Comparison of ENCODE assay signal across 23 mouse cellular contexts in the genomic region with DNA sequence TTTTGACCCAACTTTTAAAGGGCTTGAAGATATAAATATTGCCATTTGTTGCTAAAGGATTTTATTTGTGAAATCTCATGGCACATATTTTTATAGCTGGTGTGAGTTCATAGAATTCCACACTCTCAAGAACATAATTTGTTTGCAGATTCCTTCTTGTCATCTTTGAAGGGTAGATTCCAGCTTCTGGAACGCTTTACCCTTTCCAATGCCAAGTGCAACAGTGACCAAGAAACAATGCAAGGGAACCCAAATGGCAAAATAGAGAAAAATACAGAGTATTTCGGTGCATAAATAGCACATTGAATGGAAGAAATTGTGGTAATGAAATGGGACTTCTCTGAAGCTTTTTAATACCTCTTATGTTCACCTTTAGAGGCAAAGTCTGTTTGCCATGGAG.
DNase-seq lines count a peak whose midpoint lies in the region; ATAC-seq and TF ChIP-seq lines count a peak whose summit lies in the region.
"Had no signal": no experiment of that assay in that cellular context is flagged by ENCODE, and none has a peak within 500 bp of the region (broad histone marks: within the 10 kb centered on the region; RNA-seq: fewer than 3 reads in every experiment).

No protein-coding gene starts in this region.

- H3K4me3 ChIP-seq in kidney, adult 2 months (ENCODE audit: insufficient read depth, low read depth, low read length) = no peak overlapping the region
- H3K4me3 ChIP-seq in kidney, embryonic 15.5 days (replicated peaks) = no peak overlapping the region
- no peak overlapping the region for H3K4me3 ChIP-seq in lung, postnatal 0 days (ENCODE audit: low read depth, low read length)
- H3K4me3 ChIP-seq: embryonic facial prominence, embryonic 13.5 days; erythroblast, embryonic 14.5 days; forebrain, embryonic 13.5 days; heart, embryonic 10.5 days; limb, embryonic 12.5 days had no signal

- no peak for ATAC-seq in kidney, embryonic 15.5 days (replicated peaks; ENCODE audit: low FRiP score)
- ATAC-seq in lung, postnatal 0 days = no peak
- ATAC-seq: forebrain, embryonic 13.5 days; liver, postnatal 0 days had no signal

- H3K27me3 ChIP-seq in kidney, adult 2 months (replicated peaks; ENCODE audit: control insufficient read depth, insufficient read depth, low read length) = no peaks in the 10 kb centered on the region
- H3K27me3 ChIP-seq in kidney, embryonic 15.5 days = peaks cover 32% of the 10 kb centered on the region
- no peaks in the 10 kb centered on the region for H3K27me3 ChIP-seq in lung, postnatal 0 days (replicated peaks; ENCODE audit: insufficient read depth, low read length)

- no peaks in the 10 kb centered on the region for H3K4me1 ChIP-seq in kidney, adult 2 months (ENCODE audit: control insufficient read depth, insufficient read depth, low read length)
- no peaks in the 10 kb centered on the region for H3K4me1 ChIP-seq in kidney, embryonic 15.5 days
- H3K4me1 ChIP-seq in lung, postnatal 0 days (ENCODE audit: insufficient read depth, low read depth, low read length) = no peaks in the 10 kb centered on the region
- H3K4me1 ChIP-seq: embryonic facial prominence, embryonic 13.5 days; forebrain, embryonic 13.5 days; heart, embryonic 10.5 days; limb, embryonic 12.5 days had no signal

- intact Hi-C loops in gastrocnemius, postnatal 14 days (cut with DNase I; ENCODE audit: low total_unique reads) = loop anchor here (10.0 kb wide), 1 partner anchor 154 kb away; no protein-coding TSS in a partner anchor
- intact Hi-C loops in left cerebral cortex, postnatal 36 days (cut with DNase I) = no loop called here

- no peak overlapping the region for H3K4me2 ChIP-seq in kidney, embryonic 15.5 days
- no peak overlapping the region for H3K4me2 ChIP-seq in lung, postnatal 0 days (replicated peaks; ENCODE audit: low read depth, low read length)
- H3K4me2 ChIP-seq: embryonic facial prominence, embryonic 13.5 days; forebrain, embryonic 13.5 days; limb, embryonic 12.5 days; liver, embryonic 11.5 days; midbrain, embryonic 11.5 days had no signal

- no peak for TF ChIP-seq CTCF in kidney, adult 2 months (conservative IDR thresholded peaks at IDR 0.05; ENCODE audit: insufficient read depth, insufficient read length, low read depth, low read length)
- TF ChIP-seq CTCF in lung, postnatal 0 days (IDR thresholded peaks at IDR 0.05) = no peak

- WGBS in kidney, adult 2 months = 64% methylated on average over 2 of the region's 2 CpGs
- WGBS in kidney, embryonic 15.5 days = 72% methylated on average over 2 of the region's 2 CpGs
- 70% methylated on average over 2 of the region's 2 CpGs for WGBS in lung, postnatal 0 days

- TF ChIP-seq POLR2A in kidney, adult 2 months (IDR thresholded peaks at IDR 0.05; ENCODE audit: low read depth, low read length) = no peak

- no peak for TF ChIP-seq EP300 in lung, postnatal 0 days (IDR thresholded peaks at IDR 0.05)

- no peaks in the 10 kb centered on the region for H3K9me3 ChIP-seq in kidney, embryonic 15.5 days (replicated peaks)
- no peaks in the 10 kb centered on the region for H3K9me3 ChIP-seq in lung, postnatal 0 days (ENCODE audit: low read length)
- H3K9me3 ChIP-seq: embryonic facial prominence, embryonic 13.5 days; forebrain, embryonic 13.5 days; heart, embryonic 10.5 days; limb, embryonic 12.5 days had no signal

- H3K36me3 ChIP-seq in kidney, adult 2 months (ENCODE audit: control insufficient read depth, insufficient read depth, low read length) = no peaks in the 10 kb centered on the region
- H3K36me3 ChIP-seq in kidney, embryonic 15.5 days = no peaks in the 10 kb centered on the region
- H3K36me3 ChIP-seq in lung, postnatal 0 days (ENCODE audit: insufficient read depth, low read length) = no peaks in the 10 kb centered on the region
- H3K36me3 ChIP-seq: embryonic facial prominence, embryonic 13.5 days; heart, embryonic 10.5 days; limb, embryonic 12.5 days had no signal

- H3K27ac ChIP-seq in kidney, adult 2 months (ENCODE audit: insufficient read depth, low read depth, low read length) = no peak overlapping the region
- H3K27ac ChIP-seq in kidney, embryonic 15.5 days = no peak overlapping the region
- H3K27ac ChIP-seq in lung, postnatal 0 days (ENCODE audit: low read length) = no peak overlapping the region
- H3K27ac ChIP-seq: embryonic facial prominence, embryonic 13.5 days; forebrain, embryonic 13.5 days; heart, embryonic 10.5 days; limb, embryonic 12.5 days had no signal

- no peak overlapping the region for H3K9ac ChIP-seq in kidney, embryonic 15.5 days
- H3K9ac ChIP-seq in lung, postnatal 0 days (replicated peaks; ENCODE audit: low read depth) = no peak overlapping the region
- H3K9ac ChIP-seq: embryonic facial prominence, embryonic 13.5 days; forebrain, embryonic 13.5 days; limb, embryonic 12.5 days; liver, postnatal 0 days had no signal

- DNase-seq in gastrocnemius, adult 18-20 months (ENCODE audit: low spot score) = peak; percentile 1
- no peak for DNase-seq in gastrocnemius, postnatal 14 days
- peak; percentile 14 for DNase-seq in kidney, adult 2 months
- peak; percentile 19 for DNase-seq in lung, postnatal 0 days (ENCODE audit: low spot score)
- DNase-seq in lung, postnatal 4 days = no peak
- no peak for DNase-seq in left cerebral cortex, postnatal 36 days (ENCODE audit: low spot score in 2 of 2)
- DNase-seq: adrenal gland, postnatal 25 days; cerebellum, adult 8-10 months; cerebellum, postnatal 36 days; embryo, embryonic 11 days; kidney, adult 18-20 months; layer of hippocampus, postnatal 36 days; liver, postnatal 0 days; thymus, adult 18-20 months; thymus, postnatal 36 days had no signal

Comparison
In these comparisons a context has a peak if more than half of its experiments do, and no peak if none do; other contexts are left out.
1. DNase-seq: peak in gastrocnemius, adult 18-20 months (single experiment), kidney, adult 2 months (single experiment) and lung, postnatal 0 days (single experiment); none in gastrocnemius, postnatal 14 days (single experiment), lung, postnatal 4 days (0 of 2) and left cerebral cortex, postnatal 36 days (0 of 2).